8 mouse cellular contexts compared by ENCODE assay signal in the genomic region with DNA sequence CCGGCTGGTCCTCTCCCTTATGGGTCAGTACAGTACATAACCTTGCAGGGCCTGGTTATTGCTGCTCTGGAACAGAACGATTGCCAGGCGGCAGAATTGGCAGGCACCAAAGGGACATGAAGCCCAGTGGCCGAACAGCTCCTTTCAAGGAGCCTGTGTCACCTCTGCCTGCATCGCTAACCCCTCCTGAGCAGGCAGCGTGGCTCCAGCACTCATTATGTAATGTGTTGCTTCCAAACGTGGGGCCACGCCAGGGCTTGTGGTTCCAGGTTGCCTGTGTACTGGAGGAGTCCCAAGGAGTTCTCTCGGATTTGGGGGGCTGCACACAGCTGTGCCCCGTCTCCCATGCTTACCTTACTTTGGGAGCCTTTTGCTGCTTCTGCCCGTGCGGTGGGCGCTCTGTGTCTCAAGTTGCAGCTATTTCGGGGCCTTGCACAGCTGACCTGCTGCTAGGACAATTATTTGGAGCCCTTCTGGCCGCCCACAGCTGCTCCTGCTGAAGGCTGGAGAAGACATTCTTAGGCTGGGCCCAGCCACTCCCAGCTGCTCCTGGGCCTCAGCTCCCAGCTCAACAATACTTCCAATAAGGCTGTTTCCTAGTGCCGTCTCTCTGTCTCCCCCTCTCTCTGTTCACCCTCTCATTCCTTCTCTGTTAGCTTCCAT.
DNase-seq lines count a peak whose midpoint lies in the region; ATAC-seq lines count a peak whose summit lies in the region.
"Had no signal": no experiment of that assay in that cellular context is flagged by ENCODE, and none has a peak within 500 bp of the region (broad histone marks: within the 10 kb centered on the region; RNA-seq: fewer than 3 reads in every experiment).

No protein-coding gene starts in this region.

- DNase-seq in intestine, embryonic 14.5 days (ENCODE audit: low spot score), result no peak
- no peak for DNase-seq in embryonic facial prominence, embryonic 10.5 days (ENCODE audit: low spot score)
- peak; percentile 79 for DNase-seq in gastrocnemius, postnatal 25 days
- no peak for DNase-seq in forebrain, embryonic 14.5 days (ENCODE audit: low spot score)
- DNase-seq in adrenal gland, postnatal 4 days (ENCODE audit: low spot score in 2 of 2), result no peak

- ATAC-seq in intestine, embryonic 14.5 days (replicated peaks; ENCODE audit: low FRiP score, low TSS enrichment, low read depth), result no peak
- ATAC-seq in intestine, embryonic 16.5 days, result no peak
- ATAC-seq in limb, embryonic 13.5 days (ENCODE audit: low FRiP score, low read depth), result peak; percentile 34; the same call in 1 of the 2 replicates
- ATAC-seq in forebrain, embryonic 14.5 days, result no peak

- H3K27ac ChIP-seq in intestine, embryonic 14.5 days (ENCODE audit: low read depth), result peak overlapping the region; percentile 22; the same call in 1 of the 2 replicates
- no peak overlapping the region for H3K27ac ChIP-seq in intestine, embryonic 16.5 days (ENCODE audit: low read length)
- peak overlapping the region; percentile 54; the same call in 1 of the 2 replicates for H3K27ac ChIP-seq in embryonic facial prominence, embryonic 10.5 days (replicated peaks)
- H3K27ac ChIP-seq in limb, embryonic 13.5 days, result no peak overlapping the region; the same call in 1 of the 2 replicates
- no peak overlapping the region for H3K27ac ChIP-seq in forebrain, embryonic 14.5 days (ENCODE audit: low read depth, low read length)
- H3K27ac ChIP-seq: lung, embryonic 15.5 days had no signal

- H3K4me2 ChIP-seq in intestine, embryonic 14.5 days (ENCODE audit: low read length), result no peak overlapping the region
- no peak overlapping the region for H3K4me2 ChIP-seq in intestine, embryonic 16.5 days (ENCODE audit: low read depth, low read length)
- H3K4me2 ChIP-seq in limb, embryonic 13.5 days (replicated peaks), result no peak overlapping the region
- no peak overlapping the region for H3K4me2 ChIP-seq in forebrain, embryonic 14.5 days (ENCODE audit: low read length)
- H3K4me2 ChIP-seq: lung, embryonic 15.5 days had no signal

- H3K4me1 ChIP-seq in intestine, embryonic 14.5 days (replicated peaks; ENCODE audit: control insufficient read depth, insufficient read depth, low read length), result peaks cover 20% of the 10 kb centered on the region
- H3K4me1 ChIP-seq in intestine, embryonic 16.5 days (ENCODE audit: control insufficient read depth, insufficient read depth, low read length), result peaks cover 26% of the 10 kb centered on the region
- peaks cover 45% of the 10 kb centered on the region for H3K4me1 ChIP-seq in embryonic facial prominence, embryonic 10.5 days
- H3K4me1 ChIP-seq in limb, embryonic 13.5 days, result peaks cover 33% of the 10 kb centered on the region
- 0 out of 2 replicates have a peak, but pooled peaks cover 4% of the 10 kb centered on the region for H3K4me1 ChIP-seq in forebrain, embryonic 14.5 days (ENCODE audit: control insufficient read depth, insufficient read depth, low read length)

- no peak overlapping the region for H3K4me3 ChIP-seq in intestine, embryonic 14.5 days (ENCODE audit: low read depth, low read length)
- H3K4me3 ChIP-seq in intestine, embryonic 16.5 days (ENCODE audit: low read length), result no peak overlapping the region
- H3K4me3 ChIP-seq in embryonic facial prominence, embryonic 10.5 days, result no peak overlapping the region
- H3K4me3 ChIP-seq in limb, embryonic 13.5 days, result no peak overlapping the region
- no peak overlapping the region for H3K4me3 ChIP-seq in forebrain, embryonic 14.5 days (ENCODE audit: low read depth, low read length)
- H3K4me3 ChIP-seq: lung, embryonic 15.5 days had no signal

- H3K27me3 ChIP-seq in intestine, embryonic 14.5 days (replicated peaks; ENCODE audit: control insufficient read depth, insufficient read depth, low read length), result peaks cover 24% of the 10 kb centered on the region
- H3K27me3 ChIP-seq in intestine, embryonic 16.5 days (replicated peaks; ENCODE audit: control insufficient read depth, insufficient read depth, low read length), result peaks cover 23% of the 10 kb centered on the region
- H3K27me3 ChIP-seq in embryonic facial prominence, embryonic 10.5 days (replicated peaks; ENCODE audit: low read depth, poor library complexity, severe bottlenecking), result peaks cover 48% of the 10 kb centered on the region
- H3K27me3 ChIP-seq in limb, embryonic 13.5 days, result peaks cover 42% of the 10 kb centered on the region
- peaks cover 21% of the 10 kb centered on the region for H3K27me3 ChIP-seq in forebrain, embryonic 14.5 days (replicated peaks; ENCODE audit: control insufficient read depth, insufficient read depth, low read length)

- no peak overlapping the region for H3K9ac ChIP-seq in intestine, embryonic 14.5 days (ENCODE audit: low read length)
- no peak overlapping the region for H3K9ac ChIP-seq in intestine, embryonic 16.5 days (ENCODE audit: low read depth, low read length)
- H3K9ac ChIP-seq in limb, embryonic 13.5 days, result no peak overlapping the region
- no peak overlapping the region for H3K9ac ChIP-seq in forebrain, embryonic 14.5 days (ENCODE audit: low read length)
- H3K9ac ChIP-seq: lung, embryonic 15.5 days had no signal

- no peaks in the 10 kb centered on the region for H3K36me3 ChIP-seq in intestine, embryonic 14.5 days (ENCODE audit: control insufficient read depth, insufficient read depth, low read length)
- H3K36me3 ChIP-seq in intestine, embryonic 16.5 days (ENCODE audit: control insufficient read depth, insufficient read depth, low read length), result no peaks in the 10 kb centered on the region
- H3K36me3 ChIP-seq in embryonic facial prominence, embryonic 10.5 days (replicated peaks), result no peaks in the 10 kb centered on the region
- no peaks in the 10 kb centered on the region for H3K36me3 ChIP-seq in limb, embryonic 13.5 days
- no peaks in the 10 kb centered on the region for H3K36me3 ChIP-seq in forebrain, embryonic 14.5 days (ENCODE audit: control insufficient read depth, insufficient read depth, low read length)
- H3K36me3 ChIP-seq: lung, embryonic 15.5 days had no signal

- WGBS in intestine, embryonic 14.5 days, result 65% methylated on average over 16 of the region's 16 CpGs
- 64% methylated on average over 16 of the region's 16 CpGs for WGBS in intestine, embryonic 16.5 days
- 72% methylated on average over 16 of the region's 16 CpGs for WGBS in embryonic facial prominence, embryonic 10.5 days
- WGBS in limb, embryonic 13.5 days, result 45% methylated on average over 16 of the region's 16 CpGs
- WGBS in forebrain, embryonic 14.5 days, result 68% methylated on average over 16 of the region's 16 CpGs

- H3K9me3 ChIP-seq in intestine, embryonic 14.5 days (ENCODE audit: control insufficient read depth, low read length), result no peaks in the 10 kb centered on the region
- H3K9me3 ChIP-seq in intestine, embryonic 16.5 days (ENCODE audit: control insufficient read depth, low read length), result no peaks in the 10 kb centered on the region
- no peaks in the 10 kb centered on the region; the same call in 1 of the 2 replicates for H3K9me3 ChIP-seq in embryonic facial prominence, embryonic 10.5 days
- H3K9me3 ChIP-seq in limb, embryonic 13.5 days, result no peaks in the 10 kb centered on the region
- H3K9me3 ChIP-seq in forebrain, embryonic 14.5 days (replicated peaks; ENCODE audit: control insufficient read depth, low read length), result no peaks in the 10 kb centered on the region
- H3K9me3 ChIP-seq: lung, embryonic 15.5 days had no signal

Comparison
In these comparisons a context has a peak if more than half of its experiments do, and no peak if none do; other contexts are left out.
1. H3K27ac ChIP-seq: peak in intestine, embryonic 14.5 days (single experiment) and embryonic facial prominence, embryonic 10.5 days (single experiment); none in intestine, embryonic 16.5 days (single experiment), limb, embryonic 13.5 days (single experiment) and forebrain, embryonic 14.5 days (single experiment).